ENCODE assay signal across 8 mouse cellular contexts in genomic region chr6:126034728-126035127, GRCm38 (mm10).
DNase-seq lines count a peak whose midpoint lies in the region; ATAC-seq and TF ChIP-seq lines count a peak whose summit lies in the region.

No protein-coding gene starts in this region.

- no peak for TF ChIP-seq POLR2A in cerebellum, adult 2 months (IDR thresholded peaks at IDR 0.05; ENCODE audit: borderline replicate concordance, insufficient read depth, low read length)

- 45% methylated on average over 7 of the region's 7 CpGs for WGBS in intestine, embryonic 14.5 days
- 44% methylated on average over 7 of the region's 7 CpGs for WGBS in cerebellum, adult 2 months

- ATAC-seq in intestine, embryonic 14.5 days (replicated peaks; ENCODE audit: low FRiP score, low TSS enrichment, low read depth): peak; percentile 53; the same call in 1 of the 2 replicates

- no peak overlapping the region for H3K4me3 ChIP-seq in intestine, embryonic 14.5 days (ENCODE audit: low read depth, low read length)
- no peak overlapping the region for H3K4me3 ChIP-seq in cerebellum, adult 2 months (replicated peaks; ENCODE audit: insufficient read depth, low read depth, low read length)

- H3K36me3 ChIP-seq in intestine, embryonic 14.5 days (ENCODE audit: control insufficient read depth, insufficient read depth, low read length): no peaks in the 10 kb centered on the region

- H3K4me2 ChIP-seq in intestine, embryonic 14.5 days (ENCODE audit: low read length): peak overlapping the region; percentile 36

- peak; percentile 12 to 29 for DNase-seq in left cerebral cortex, postnatal 14 days (ENCODE audit: low spot score in 2 of 2)
- no peak for DNase-seq in left cerebral cortex, adult 11 months (ENCODE audit: low spot score)
- peak; percentile 74 to 79 for DNase-seq in heart, adult 18-20 months
- peak; percentile 72 for DNase-seq in intestine, embryonic 14.5 days (ENCODE audit: low spot score)
- DNase-seq in lung, postnatal 4 days: peak; percentile 34 to 74
- no peak for DNase-seq in spleen, postnatal 10 days (ENCODE audit: low spot score in 2 of 2)
- DNase-seq in cerebellum, adult 2 months: no peak
- no peak for DNase-seq in embryo, embryonic 9.5 days (ENCODE audit: extremely low spot score)

- H3K9ac ChIP-seq in intestine, embryonic 14.5 days (ENCODE audit: low read length): 0 out of 2 replicates have a peak overlapping the region, but pooled peaks have one; percentile 10

- H3K27ac ChIP-seq in intestine, embryonic 14.5 days (ENCODE audit: low read depth): peak overlapping the region; percentile 47; the same call in 1 of the 2 replicates
- no peak overlapping the region for H3K27ac ChIP-seq in cerebellum, adult 2 months (ENCODE audit: insufficient read depth, low read length)

- H3K27me3 ChIP-seq in intestine, embryonic 14.5 days (replicated peaks; ENCODE audit: control insufficient read depth, insufficient read depth, low read length): no peaks in the 10 kb centered on the region
- H3K27me3 ChIP-seq in cerebellum, adult 2 months (ENCODE audit: control insufficient read depth, insufficient read depth, low read length): no peaks in the 10 kb centered on the region

- no peaks in the 10 kb centered on the region for H3K9me3 ChIP-seq in intestine, embryonic 14.5 days (ENCODE audit: control insufficient read depth, low read length)

- H3K4me1 ChIP-seq in intestine, embryonic 14.5 days (replicated peaks; ENCODE audit: control insufficient read depth, insufficient read depth, low read length): peaks cover 10% of the 10 kb centered on the region; the same call in 1 of the 2 replicates
- no peaks in the 10 kb centered on the region for H3K4me1 ChIP-seq in cerebellum, adult 2 months (ENCODE audit: control insufficient read depth, insufficient read depth, low read length)

- no peak for TF ChIP-seq CTCF in cerebellum, adult 2 months (IDR thresholded peaks at IDR 0.05; ENCODE audit: borderline replicate concordance, insufficient read depth, low read depth, low read length)

- intact Hi-C loops in left cerebral cortex, postnatal 14 days (cut with DNase I): no loop called here

Comparison
In these comparisons a context has a peak if more than half of its experiments do, and no peak if none do; other contexts are left out.
1. DNase-seq: peak in left cerebral cortex, postnatal 14 days (2 of 2), heart, adult 18-20 months (2 of 2), intestine, embryonic 14.5 days (single experiment) and lung, postnatal 4 days (2 of 2); none in left cerebral cortex, adult 11 months (single experiment), spleen, postnatal 10 days (0 of 2), cerebellum, adult 2 months (0 of 2) and embryo, embryonic 9.5 days (single experiment).